Mouse (Mus musculus): ENCODE data around the gene Myo18b. TPM values are rescaled to one million over a fixed set of nuclear protein-coding genes. Genes with fewer than 3 reads are reported as not detected.

Gene Myo18b
- polyA plus RNA-seq (2015; fragmentation: Nextera tagmentation; extraction: Ambion mirVana): 2.0 TPM in 2 replicates

DNA sequence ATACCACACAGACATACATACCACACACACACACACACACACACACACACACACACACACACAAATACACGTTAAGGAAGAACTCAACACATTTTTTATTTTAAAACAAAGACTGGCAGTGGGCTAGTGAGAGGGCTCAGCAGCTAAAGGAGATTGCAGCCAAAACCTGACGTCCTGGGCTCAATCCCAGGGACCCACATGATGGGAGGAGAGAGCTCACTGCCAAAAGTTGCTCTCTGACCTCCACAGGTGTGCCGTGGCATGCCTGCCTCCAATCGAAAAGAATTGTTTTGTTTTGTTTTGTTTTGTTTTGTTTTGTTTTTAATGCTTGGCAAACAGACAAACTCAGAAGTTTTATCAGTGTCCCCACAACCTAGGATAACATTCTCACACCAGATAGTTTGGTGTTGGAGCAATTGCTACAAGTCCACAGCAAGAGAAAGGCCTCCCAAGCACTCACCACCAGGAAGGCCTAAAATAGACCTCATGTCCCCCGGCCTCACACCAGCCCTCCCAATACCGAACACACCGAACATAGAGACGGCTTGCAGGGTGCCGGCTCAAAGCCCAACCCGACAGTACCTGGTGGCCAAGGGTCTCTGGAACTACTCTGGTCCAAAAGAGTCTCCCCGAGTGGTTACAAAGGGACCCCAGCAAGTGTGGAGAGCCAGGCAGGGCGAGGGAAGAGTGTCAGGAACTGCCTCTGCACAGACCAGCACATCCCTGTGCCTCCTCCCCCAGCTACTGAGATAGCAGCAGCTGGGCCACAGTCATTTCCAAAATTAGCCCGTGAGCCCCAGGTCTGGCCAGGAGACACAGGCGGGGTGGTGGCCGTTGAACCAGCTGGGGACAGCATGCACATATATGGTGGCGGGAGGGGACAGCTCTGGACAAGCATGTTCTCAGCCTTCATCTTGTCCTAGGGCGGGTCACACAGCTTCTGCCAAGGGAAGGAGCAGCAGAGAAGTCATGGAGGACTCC, at the start of gene Myo18b:
TSS of gene Myo18b (minus strand) at position 689 of the 981 bp plus-strand sequence.
- Histone ChIP-seq H3K27ac (ENCODE audit: low read length) (no peak within 1 kb of the TSS), H3K9ac (ENCODE audit: low read depth, low read length) (no peak within 1 kb of the TSS), H3K4me2 (ENCODE audit: low read length) (no peak within 1 kb of the TSS), H3K36me3 (ENCODE audit: control insufficient read depth, insufficient read depth, low read length) (no peaks in the 10 kb centered on the region), H3K4me1 (ENCODE audit: control insufficient read depth, insufficient read depth, low read length) (no peaks in the 10 kb centered on the region), H3K4me3 (ENCODE audit: low read depth, low read length) (no peak within 1 kb of the TSS), H3K27me3 (ENCODE audit: control insufficient read depth, insufficient read depth, low read depth, low read length) (no peaks in the 10 kb centered on the region), H3K9me3 (replicated peaks; ENCODE audit: control insufficient read depth, low read length, poor library complexity, severe bottlenecking) (no peaks in the 10 kb centered on the region)
- WGBS: 79% methylated on average over 17 of the region's 17 CpGs
- ATAC-seq: no peak

DNA sequence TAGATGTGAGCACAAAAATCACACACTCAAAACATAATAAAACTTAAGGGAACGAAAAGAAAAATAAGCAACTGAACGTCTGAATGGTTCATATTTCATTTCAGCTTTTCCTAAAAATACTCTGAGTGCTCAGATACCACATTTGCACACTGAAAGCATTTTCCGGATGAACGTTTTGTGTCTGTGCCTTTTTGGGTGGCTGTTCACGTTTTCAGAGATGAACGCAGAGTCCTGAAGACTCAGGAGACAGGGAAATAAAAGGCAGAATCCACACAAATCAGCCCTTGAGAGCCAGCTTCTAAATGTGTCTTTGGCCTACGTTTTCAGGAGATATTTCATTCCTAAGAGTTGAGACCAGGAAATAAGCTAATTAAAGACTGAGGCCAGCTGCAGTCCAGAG, 49.8 kb upstream of the Myo18b start:
- no peak for ATAC-seq
- Histone ChIP-seq H3K9ac (ENCODE audit: low read depth, low read length) (no peak overlapping the region), H3K4me2 (ENCODE audit: low read length) (no peak overlapping the region), H3K27ac (ENCODE audit: low read length) (no peak overlapping the region), H3K9me3 (replicated peaks; ENCODE audit: control insufficient read depth, low read length, poor library complexity, severe bottlenecking) (no peaks in the 10 kb centered on the region), H3K27me3 (ENCODE audit: control insufficient read depth, insufficient read depth, low read depth, low read length) (no peaks in the 10 kb centered on the region), H3K4me1 (ENCODE audit: control insufficient read depth, insufficient read depth, low read length) (peaks cover 3% of the 10 kb centered on the region; the same call in 1 of the 2 replicates), H3K4me3 (ENCODE audit: low read depth, low read length) (no peak overlapping the region), H3K36me3 (ENCODE audit: control insufficient read depth, insufficient read depth, low read length) (peaks cover 5% of the 10 kb centered on the region)
- WGBS: 82% methylated on average over 7 of the region's 7 CpGs

DNA sequence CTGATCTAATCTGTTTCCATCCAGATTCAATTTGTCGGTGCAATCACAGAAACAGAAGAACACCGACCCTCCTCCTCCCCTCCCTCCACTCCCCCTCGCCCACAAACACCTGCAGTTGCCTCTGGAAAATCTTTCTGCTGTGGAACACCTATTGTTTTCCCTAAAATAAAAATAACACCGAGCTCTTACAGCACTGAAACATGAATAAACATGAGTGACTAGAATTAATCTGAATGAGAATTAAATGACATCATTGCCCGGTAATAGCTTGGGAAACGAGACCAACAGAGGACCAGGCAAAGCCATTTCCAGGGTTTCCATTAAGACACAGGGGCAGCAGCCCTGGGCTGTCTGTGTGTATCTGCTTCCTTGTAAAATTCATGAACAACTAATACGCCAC, 46.1 kb upstream of the Myo18b start:
- H3K27ac ChIP-seq (ENCODE audit: low read length): peak overlapping the region; percentile 63; the same call in 1 of the 2 replicates
- H3K4me3 ChIP-seq (ENCODE audit: low read depth, low read length): no peak overlapping the region
- peaks cover 3% of the 10 kb centered on the region; the same call in 1 of the 2 replicates for H3K4me1 ChIP-seq (ENCODE audit: control insufficient read depth, insufficient read depth, low read length)
- 36% methylated on average over 7 of the region's 7 CpGs for WGBS
- H3K36me3 ChIP-seq (ENCODE audit: control insufficient read depth, insufficient read depth, low read length): peaks cover 5% of the 10 kb centered on the region
- H3K4me2 ChIP-seq (ENCODE audit: low read length): no peak overlapping the region
- no peak for ATAC-seq
- H3K27me3 ChIP-seq (ENCODE audit: control insufficient read depth, insufficient read depth, low read depth, low read length): no peaks in the 10 kb centered on the region
- no peaks in the 10 kb centered on the region for H3K9me3 ChIP-seq (replicated peaks; ENCODE audit: control insufficient read depth, low read length, poor library complexity, severe bottlenecking)
- H3K9ac ChIP-seq (ENCODE audit: low read depth, low read length): 0 out of 2 replicates have a peak overlapping the region, but pooled peaks have one; percentile 21

DNA sequence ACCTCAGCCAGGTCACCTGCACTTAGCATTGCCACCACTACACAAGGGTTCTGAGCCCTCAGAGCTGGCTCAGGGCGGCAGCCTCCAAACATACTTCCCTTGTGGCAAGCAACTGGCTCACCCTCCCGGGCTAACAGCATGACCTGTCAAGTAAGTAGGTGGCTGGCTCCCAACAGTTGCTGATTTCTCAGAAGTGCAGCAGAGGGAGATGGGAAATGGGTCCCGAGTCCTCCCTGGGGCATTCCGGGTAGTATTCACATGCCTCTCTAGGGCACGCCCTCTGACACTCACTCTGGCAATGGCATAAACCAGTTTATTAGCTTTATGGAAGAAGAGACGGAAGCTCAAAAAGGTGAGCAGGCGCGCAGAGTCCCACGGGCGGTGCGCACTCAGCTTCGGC, 44.8 kb upstream of the Myo18b start:
- ATAC-seq: no peak
- WGBS: 96% methylated on average over 12 of the region's 12 CpGs

DNA sequence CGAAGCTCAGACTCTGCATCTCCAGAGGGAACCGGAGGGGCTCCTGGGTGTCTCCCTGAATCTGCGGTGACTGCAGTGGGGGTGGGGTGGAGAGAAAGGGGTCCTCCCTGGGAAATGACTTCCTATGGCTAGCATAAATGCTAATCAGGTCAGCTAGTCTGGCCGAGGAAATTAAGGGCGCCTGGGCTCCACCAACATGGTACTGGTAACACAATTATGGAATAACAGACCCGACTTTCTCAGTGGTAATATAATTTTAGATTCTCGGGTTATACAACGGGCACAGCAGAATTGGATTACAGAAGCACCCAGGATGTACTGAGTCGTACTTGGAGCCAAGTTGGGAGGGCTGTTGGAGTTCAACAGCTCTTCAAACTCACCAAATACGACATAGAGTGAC, 40.5 kb upstream of the Myo18b start:
- Histone ChIP-seq H3K27me3 (ENCODE audit: control insufficient read depth, insufficient read depth, low read depth, low read length) (no peaks in the 10 kb centered on the region), H3K36me3 (ENCODE audit: control insufficient read depth, insufficient read depth, low read length) (peaks cover 7% of the 10 kb centered on the region), H3K4me2 (ENCODE audit: low read length) (no peak overlapping the region), H3K9me3 (replicated peaks; ENCODE audit: control insufficient read depth, low read length, poor library complexity, severe bottlenecking) (no peaks in the 10 kb centered on the region), H3K4me1 (ENCODE audit: control insufficient read depth, insufficient read depth, low read length) (no peaks in the 10 kb centered on the region), H3K9ac (ENCODE audit: low read depth, low read length) (no peak overlapping the region), H3K4me3 (ENCODE audit: low read depth, low read length) (no peak overlapping the region), H3K27ac (ENCODE audit: low read length) (no peak overlapping the region)
- ATAC-seq: no peak
- 81% methylated on average over 10 of the region's 10 CpGs for WGBS

More for the DNA sequence above, 44.8 kb upstream of the Myo18b start:
- Histone ChIP-seq H3K27me3 (ENCODE audit: control insufficient read depth, insufficient read depth, low read depth, low read length) (no peaks in the 10 kb centered on the region), H3K27ac (ENCODE audit: low read length) (no peak overlapping the region), H3K4me1 (ENCODE audit: control insufficient read depth, insufficient read depth, low read length) (peaks cover 3% of the 10 kb centered on the region; the same call in 1 of the 2 replicates), H3K9ac (ENCODE audit: low read depth, low read length) (no peak overlapping the region), H3K36me3 (ENCODE audit: control insufficient read depth, insufficient read depth, low read length) (peaks cover 5% of the 10 kb centered on the region), H3K9me3 (replicated peaks; ENCODE audit: control insufficient read depth, low read length, poor library complexity, severe bottlenecking) (no peaks in the 10 kb centered on the region), H3K4me2 (ENCODE audit: low read length) (no peak overlapping the region), H3K4me3 (ENCODE audit: low read depth, low read length) (no peak overlapping the region)

DNA sequence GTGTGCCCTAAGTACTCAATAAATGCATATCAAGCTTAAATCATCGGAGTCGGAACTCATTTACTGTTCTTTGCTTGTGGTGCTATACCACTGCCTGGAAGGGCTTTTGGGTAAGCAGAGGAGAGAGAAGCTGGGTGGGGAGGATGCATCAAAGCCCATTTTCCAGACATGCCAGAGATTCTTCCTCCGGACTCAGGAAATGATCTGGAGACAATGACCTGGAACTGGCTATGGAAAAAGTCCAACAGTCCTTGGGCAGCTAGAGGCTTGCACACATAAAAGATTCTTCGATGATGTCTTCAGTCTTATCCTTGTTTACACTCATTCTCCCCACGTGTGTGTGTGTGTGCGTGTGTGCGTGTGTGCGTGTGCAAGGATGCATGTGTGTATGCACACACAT, 39.3 kb upstream of the Myo18b start:
- 0 out of 2 replicates have a peak, but pooled peaks cover 2% of the 10 kb centered on the region for H3K36me3 ChIP-seq (ENCODE audit: control insufficient read depth, insufficient read depth, low read length)
- ATAC-seq: no peak
- H3K27ac ChIP-seq (ENCODE audit: low read length): no peak overlapping the region
- H3K9ac ChIP-seq (ENCODE audit: low read depth, low read length): no peak overlapping the region
- H3K9me3 ChIP-seq (replicated peaks; ENCODE audit: control insufficient read depth, low read length, poor library complexity, severe bottlenecking): no peaks in the 10 kb centered on the region
- no peaks in the 10 kb centered on the region for H3K4me1 ChIP-seq (ENCODE audit: control insufficient read depth, insufficient read depth, low read length)
- H3K4me2 ChIP-seq (ENCODE audit: low read length): no peak overlapping the region
- no peak overlapping the region for H3K4me3 ChIP-seq (ENCODE audit: low read depth, low read length)
- H3K27me3 ChIP-seq (ENCODE audit: control insufficient read depth, insufficient read depth, low read depth, low read length): no peaks in the 10 kb centered on the region
- WGBS: 94% methylated on average over 8 of the region's 8 CpGs

DNA sequence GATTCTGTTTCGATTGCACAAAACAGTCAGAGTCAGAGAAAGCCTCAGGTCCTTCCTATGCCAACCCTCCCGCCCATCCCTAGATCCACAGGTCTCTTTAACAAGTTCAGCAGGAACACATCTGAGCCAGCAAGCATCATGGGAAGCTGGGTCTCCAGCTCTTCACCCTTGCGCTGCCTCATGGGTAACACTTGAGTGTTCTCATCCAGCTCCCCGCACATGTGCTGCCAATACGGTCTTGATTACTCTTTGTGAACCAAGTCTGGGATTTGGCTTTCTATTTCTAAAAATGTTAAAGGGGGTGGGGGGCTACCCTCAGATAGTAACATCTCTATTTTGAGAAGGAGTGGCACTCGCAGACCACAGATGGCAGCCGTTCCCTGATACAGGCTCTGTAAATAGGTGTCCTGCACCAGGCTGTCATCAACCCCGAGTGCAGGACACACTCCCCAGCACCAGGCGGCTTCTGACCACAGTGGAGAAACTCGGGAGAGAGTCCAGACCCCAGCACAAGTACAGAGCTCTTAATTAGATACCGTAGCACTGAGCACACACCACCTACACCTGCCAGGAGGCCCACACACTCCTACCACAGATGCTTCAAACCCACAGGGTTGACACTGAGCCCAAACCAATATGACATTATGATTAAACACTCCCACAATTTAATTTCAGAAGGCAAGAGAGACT, 36.9 kb upstream of the Myo18b start:
- H3K4me2 ChIP-seq (ENCODE audit: low read length): no peak overlapping the region
- 0 out of 2 replicates have a peak, but pooled peaks cover under 1% of the 10 kb centered on the region for H3K4me1 ChIP-seq (ENCODE audit: control insufficient read depth, insufficient read depth, low read length)
- no peak overlapping the region for H3K4me3 ChIP-seq (ENCODE audit: low read depth, low read length)
- H3K36me3 ChIP-seq (ENCODE audit: control insufficient read depth, insufficient read depth, low read length): 0 out of 2 replicates have a peak, but pooled peaks cover 2% of the 10 kb centered on the region
- no peak for ATAC-seq
- H3K27ac ChIP-seq (ENCODE audit: low read length): no peak overlapping the region
- H3K27me3 ChIP-seq (ENCODE audit: control insufficient read depth, insufficient read depth, low read depth, low read length): no peaks in the 10 kb centered on the region
- H3K9me3 ChIP-seq (replicated peaks; ENCODE audit: control insufficient read depth, low read length, poor library complexity, severe bottlenecking): no peaks in the 10 kb centered on the region
- H3K9ac ChIP-seq (ENCODE audit: low read depth, low read length): no peak overlapping the region
- WGBS: 85% methylated on average over 11 of the region's 11 CpGs

DNA sequence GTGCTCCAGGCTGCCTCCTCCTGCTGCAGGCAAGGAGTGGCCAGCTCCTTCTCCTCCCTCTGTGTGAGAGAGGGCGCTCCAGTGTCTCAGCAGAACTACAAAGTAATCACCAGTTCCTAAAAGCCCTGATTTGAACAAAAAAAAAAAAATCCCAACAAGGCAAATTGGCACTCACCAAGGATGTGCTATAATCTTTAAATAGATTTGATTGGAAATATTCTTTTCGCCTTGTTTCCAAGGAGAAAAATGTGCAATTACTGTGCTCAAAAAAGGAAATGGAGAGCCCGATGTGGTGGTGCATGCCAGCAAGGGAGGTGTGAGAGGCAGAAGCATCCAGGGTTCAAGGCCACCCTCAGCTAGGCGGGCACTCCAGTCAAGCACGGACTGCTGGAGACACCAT, 35.7 kb upstream of the Myo18b start:
- H3K27ac ChIP-seq (ENCODE audit: low read length): peak overlapping the region; percentile 53; the same call in 1 of the 2 replicates
- no peak overlapping the region for H3K9ac ChIP-seq (ENCODE audit: low read depth, low read length)
- H3K4me1 ChIP-seq (ENCODE audit: control insufficient read depth, insufficient read depth, low read length): peaks cover 6% of the 10 kb centered on the region
- no peaks in the 10 kb centered on the region for H3K9me3 ChIP-seq (replicated peaks; ENCODE audit: control insufficient read depth, low read length, poor library complexity, severe bottlenecking)
- H3K4me2 ChIP-seq (ENCODE audit: low read length): no peak overlapping the region
- H3K4me3 ChIP-seq (ENCODE audit: low read depth, low read length): no peak overlapping the region
- WGBS: 80% methylated on average over 5 of the region's 5 CpGs
- no peak for ATAC-seq
- H3K27me3 ChIP-seq (ENCODE audit: control insufficient read depth, insufficient read depth, low read depth, low read length): no peaks in the 10 kb centered on the region
- 0 out of 2 replicates have a peak, but pooled peaks cover 2% of the 10 kb centered on the region for H3K36me3 ChIP-seq (ENCODE audit: control insufficient read depth, insufficient read depth, low read length)
